Mouse (Mus musculus) 3T3-L1 (cell line): ENCODE results near the gene Tcf15.
A peak's percentile ranks its signal among the peaks of the same experiment; 100 is the strongest.

Source experiments
- DNase-seq: peaks from one replicate; pipeline ENCODE4 v3.0.0-alpha.2; 2015; ENCODE audit warnings: low read depth, low spot score

Tcf15 gene

GRCm38 (mm10) chr2:152169377-152169776, 26.0 kb downstream of the Tcf15 start:
- DNase-seq, result no peak

DNA sequence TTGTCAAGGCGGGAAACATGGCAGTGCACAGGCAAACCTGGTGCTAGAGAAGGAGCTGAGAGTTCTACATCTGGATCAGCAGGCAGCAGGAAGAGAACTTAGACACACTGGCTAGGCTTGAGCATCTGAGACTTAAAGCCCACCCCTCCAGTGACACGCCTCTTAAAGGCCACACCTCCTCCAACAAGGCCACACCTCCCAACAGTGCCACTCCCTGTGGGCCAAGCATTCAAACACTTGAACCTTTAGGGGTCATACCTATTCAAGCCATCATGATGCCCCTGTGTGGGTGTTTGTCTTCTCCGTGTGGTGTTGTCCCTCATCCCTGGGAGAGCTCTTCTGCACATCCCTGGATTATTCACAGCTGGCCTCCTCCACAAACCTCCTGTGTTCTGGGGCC, 31.5 kb downstream of the Tcf15 start:
- DNase-seq, result no peak

DNA sequence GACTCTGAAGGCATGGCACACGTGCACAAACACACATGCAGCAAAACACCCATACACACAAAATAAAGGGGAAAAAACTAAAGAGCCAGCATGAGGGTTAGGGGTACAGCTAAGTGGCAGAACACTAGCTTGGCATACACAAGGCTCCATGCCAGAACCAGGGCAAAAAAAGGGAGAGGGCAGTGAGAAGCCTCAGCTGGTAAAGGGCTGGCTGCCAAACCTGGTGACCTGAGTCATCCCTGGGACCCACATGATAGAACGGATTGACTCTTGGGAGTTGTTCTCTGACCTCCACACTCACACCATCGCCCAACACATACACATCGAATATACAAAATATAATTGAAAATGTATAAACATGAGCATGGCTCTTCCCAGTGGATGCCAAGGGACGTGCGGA, 33.3 kb downstream of the Tcf15 start:
- no peak for DNase-seq

- DNase-seq, result no peak
These were observed 33.9 kb downstream of the Tcf15 start for GRCm38 (mm10) chr2:152177162-152177805.

GRCm38 (mm10) chr2:152177806-152178170, 34.4 kb downstream of the Tcf15 start:
- DNase-seq, result no peak

DNA sequence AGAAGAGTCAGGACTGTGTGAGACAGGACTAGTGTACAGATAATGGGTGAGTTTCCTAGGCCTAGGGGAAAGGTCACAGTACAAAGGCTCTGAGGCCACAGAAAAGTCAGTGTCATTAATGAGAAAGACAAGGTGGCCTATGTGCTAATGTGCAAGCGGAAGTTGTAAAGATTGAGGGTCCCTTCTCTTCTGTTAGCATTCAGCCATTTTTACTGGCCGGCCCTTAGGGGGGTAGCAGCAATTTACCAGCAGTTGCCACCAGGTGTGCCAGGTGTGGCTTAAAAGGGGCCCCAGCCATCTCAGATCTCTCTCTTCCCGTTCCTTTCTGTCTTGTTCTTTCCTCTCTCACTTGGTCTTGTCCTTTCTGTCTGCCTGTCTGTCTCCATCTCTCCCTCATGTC, 35.0 kb downstream of the Tcf15 start:
- DNase-seq, result no peak

DNA sequence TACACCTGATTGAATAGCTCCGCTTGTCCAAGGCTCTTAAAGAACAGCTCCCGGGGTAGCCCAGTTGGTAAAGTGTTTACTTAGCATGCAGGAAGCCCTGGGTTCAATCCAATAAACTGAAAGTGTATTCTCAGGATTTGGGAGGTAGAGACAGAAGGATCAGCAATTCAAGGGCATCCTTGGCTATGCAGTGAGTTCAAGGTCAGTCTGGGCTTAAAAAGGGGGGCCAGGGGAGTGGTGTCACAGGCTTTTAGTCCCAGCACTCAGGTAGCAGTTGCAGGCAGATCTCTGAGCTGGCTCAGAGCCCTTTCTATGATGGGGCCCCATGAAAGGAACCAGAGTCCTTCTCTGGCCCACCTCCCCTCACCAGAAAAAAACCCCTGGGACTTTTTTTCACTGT, 35.9 kb downstream of the Tcf15 start:
- DNase-seq, result no peak

DNA sequence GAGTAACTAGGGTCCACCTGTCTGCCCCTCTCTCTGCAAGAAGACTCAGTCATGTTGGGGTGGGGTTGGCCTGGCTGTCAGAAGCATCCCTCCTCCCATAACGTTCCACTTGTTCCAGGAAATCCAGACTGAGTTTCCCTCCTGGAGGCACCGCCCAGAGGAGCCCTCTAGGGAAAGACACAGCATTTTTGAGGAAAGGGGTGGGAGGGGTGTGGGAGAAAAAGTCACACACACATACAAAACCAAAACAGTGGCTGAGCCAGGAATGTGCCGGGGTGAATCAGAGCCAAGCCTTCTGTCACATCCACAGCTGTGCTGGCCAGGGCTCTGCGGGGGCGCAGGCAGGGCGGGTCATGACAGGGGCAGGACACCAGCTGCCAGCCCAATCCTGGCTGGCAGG, 37.0 kb downstream of the Tcf15 start:
- DNase-seq, result peak; percentile 80

DNA sequence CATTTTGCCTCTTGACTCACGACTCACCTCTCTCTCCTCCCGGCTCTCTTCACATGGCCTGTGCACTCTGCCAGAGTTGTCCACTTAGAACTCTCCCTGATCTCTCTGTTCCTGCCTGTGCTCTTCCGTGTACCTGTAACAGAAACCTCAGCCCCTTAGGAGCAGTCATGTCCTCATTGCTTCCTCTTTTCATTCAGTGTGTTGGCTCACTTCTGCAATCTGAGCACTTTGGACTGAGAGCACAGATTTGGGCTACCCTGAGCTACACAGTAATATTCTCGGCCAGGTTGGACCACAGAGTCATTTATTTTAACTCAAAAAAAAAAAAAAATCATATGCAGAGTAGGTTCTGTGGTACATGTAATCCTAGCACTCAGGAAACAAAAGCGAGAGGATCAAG, 43.8 kb downstream of the Tcf15 start:
- no peak for DNase-seq

DNA sequence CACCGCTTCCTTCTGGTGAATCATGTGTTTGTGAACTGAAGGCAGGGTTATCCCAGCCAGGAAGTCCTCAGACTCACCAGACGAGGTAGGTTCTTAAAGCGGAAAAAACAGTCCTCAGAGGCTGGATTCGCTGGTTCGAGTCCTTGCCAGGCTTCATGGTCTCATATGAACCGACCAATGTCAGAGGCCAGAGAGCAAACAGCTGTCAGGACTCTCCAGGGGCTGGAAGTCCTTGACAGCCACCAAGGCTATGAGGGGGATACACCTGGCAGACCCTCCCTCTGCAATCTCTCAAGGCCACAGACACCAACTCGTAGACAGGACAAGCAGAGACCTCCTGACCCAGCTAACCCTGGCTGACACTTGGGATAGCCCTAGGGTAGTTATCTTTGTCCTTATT, 45.9 kb downstream of the Tcf15 start:
- no peak for DNase-seq

DNA sequence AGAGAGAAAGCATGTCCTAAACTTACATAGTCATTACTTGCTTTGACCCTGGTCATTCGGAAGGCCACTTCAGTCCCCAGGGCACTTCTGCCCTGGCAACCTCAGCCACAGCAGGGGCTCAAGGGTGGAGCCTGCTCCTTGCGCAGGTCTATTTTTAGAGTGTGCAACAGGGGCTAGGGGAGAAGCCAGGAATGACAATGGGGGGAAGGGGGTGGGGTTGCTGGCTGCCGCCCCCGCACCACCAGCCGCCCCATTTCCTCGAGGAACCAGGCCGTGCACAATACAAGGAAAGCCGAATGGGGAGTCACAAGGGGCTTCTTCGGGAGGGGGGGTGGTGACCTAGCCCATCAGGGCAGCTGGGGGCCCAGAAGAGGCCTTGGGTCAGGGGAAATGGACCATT, 46.3 kb downstream of the Tcf15 start:
- no peak for DNase-seq

- DNase-seq, result no peak
These were observed 46.8 kb downstream of the Tcf15 start for GRCm38 (mm10) chr2:152190161-152190560.

DNA sequence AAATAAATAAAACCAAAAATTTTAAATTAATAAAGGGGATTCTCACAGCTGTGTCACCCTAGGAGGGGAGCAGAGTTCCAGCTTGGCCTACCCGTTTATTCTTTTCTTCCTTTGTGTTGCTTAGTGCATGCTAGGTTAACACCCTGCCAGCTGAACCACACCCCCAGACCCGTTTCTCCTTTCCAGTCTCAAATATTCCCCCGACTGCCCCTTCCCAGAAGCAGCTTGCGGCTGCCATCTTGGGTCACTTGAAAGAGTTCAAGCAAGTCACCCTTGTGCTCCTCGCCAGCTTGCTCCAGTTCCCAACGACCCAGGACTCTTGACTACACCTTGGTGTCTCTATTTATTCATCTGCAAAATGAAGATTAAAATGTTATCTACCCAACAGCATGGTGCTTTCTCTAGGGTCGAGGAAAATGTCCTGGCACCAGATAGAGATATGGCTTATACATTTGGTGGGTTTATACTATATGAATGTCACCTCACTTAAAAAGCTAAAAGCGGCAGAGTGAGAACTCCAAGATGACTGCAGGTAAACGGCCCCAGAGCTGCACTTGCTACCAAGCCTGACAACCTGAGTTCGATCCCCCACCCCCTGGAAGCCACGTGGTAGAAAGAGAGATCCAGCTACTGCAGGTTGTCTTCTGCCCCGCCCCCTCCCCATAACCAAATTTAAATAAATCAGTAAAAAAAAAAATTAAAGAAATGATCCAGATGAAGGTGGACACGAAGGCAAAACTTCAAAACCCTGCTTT, 49.4 kb downstream of the Tcf15 start:
- DNase-seq, result no peak

GRCm38 (mm10) chr2:152193346-152193710, 50.0 kb downstream of the Tcf15 start:
- DNase-seq, result no peak

DNA sequence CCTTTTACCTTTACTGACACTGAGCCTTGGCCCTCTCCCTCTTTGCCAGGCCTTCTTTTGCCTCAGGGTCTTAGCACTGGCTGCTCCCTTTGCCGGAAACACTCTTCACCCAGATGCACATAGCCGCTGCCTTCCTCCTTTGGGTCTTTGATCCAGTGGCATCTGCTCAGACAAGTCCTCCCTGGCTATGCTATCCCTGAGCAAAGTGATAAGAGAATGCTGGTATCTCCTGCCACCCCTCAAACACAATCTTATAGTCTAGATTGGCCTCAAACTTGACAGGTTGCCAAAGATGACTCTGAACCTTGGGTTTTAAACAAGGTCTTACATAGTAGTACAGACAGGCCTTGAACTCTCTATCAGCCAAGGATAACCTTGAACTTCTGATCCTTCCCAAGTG, 51.2 kb downstream of the Tcf15 start:
- DNase-seq, result no peak

DNA sequence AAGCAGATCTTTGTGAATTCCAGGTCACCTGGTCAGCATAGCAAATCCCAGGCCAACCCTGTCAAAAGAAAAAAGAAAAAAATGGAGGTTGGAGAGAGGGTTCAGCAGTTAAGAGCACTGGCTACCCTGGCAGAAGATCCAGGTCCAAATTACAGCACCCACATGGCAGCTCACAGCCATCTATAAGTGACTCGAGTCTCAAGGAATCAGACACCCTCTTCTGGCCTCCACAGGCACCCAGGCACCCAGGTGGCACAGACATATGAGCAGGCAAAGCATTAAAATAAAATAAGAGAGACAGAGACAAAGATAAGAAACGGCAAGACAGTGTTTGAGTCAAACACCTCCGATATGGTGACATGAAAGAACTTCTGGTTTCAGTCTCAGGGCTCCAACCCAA, 53.5 kb downstream of the Tcf15 start:
- DNase-seq, result no peak

DNA sequence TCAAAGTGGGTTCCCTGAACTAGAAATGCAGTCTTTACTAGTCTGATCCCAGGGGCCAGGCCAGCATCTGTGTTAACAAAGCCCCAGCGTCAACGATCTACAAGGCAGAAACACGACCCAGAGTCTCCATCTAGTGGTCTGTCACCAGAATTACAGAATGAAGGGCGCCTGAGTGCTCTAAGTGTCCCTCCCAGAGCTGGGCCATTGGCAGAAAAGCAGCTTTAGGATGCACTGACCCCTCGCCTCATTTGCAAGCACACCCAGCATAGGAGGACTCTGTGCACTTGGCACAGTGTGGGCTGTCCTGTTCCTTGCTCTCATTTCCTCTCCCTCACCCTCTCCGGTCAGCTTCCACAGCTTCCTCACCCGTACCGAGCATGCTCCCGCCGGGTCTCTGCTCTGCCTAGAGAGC, 53.9 kb downstream of the Tcf15 start:
- peak; percentile 90 for DNase-seq
